Mouse (Mus musculus): ENCODE results near the gene 9230102O04Rik. TPM values are rescaled to one million over a fixed set of nuclear protein-coding genes. Genes with fewer than 3 reads are reported as not detected.

9230102O04Rik gene
- polyA plus RNA-seq, 1 experiment from 2014 or later = 0.79 TPM

DNA sequence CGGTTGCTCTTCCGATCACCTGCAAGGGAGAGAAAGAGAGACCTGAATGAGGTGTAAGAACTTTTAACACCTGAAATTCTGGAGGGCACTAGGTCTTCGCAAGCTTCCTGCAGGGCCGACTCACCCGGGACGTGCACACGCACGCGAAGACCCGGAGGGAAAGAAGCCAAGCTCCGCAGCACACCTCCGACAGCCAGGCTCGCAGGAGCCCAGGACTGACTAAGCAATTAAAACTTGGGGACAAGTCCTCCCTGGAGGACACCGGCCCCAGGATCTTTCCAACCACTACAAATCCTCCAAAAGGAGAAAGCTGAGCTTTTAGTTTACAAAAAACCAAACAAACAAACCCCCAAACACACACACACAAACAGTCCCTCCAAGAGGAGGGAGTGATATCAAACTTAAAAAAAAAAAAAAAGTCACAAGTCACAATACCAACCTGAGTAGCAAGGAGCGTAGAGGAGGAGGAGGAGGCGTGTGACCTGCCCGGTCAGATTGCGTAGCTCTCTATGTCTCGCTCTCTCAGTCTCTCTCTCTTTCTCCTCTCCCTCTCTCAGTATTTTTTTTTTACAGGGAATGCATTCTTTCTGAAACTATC, 11.3 kb downstream of the 9230102O04Rik start:
- Histone ChIP-seq H3K9ac (peak overlapping the region; percentile 75), H3K27me3 (peaks cover 95% of the 10 kb centered on the region), H3K4me1 (peaks cover 59% of the 10 kb centered on the region), H3K36me3 (peaks cover 4% of the 10 kb centered on the region; the same call in 1 of the 2 replicates), H3K27ac (peak overlapping the region; percentile 83), H3K4me3 (peak overlapping the region; percentile 54), H3K4me2 (peak overlapping the region; percentile 90), H3K9me3 (no peaks in the 10 kb centered on the region)
- no peak for ATAC-seq (ENCODE audit: insufficient number of reproducible peaks, insufficient read depth, low FRiP score, low TSS enrichment, low read depth)
- 1% methylated on average over 19 of the region's 19 CpGs for WGBS

DNA sequence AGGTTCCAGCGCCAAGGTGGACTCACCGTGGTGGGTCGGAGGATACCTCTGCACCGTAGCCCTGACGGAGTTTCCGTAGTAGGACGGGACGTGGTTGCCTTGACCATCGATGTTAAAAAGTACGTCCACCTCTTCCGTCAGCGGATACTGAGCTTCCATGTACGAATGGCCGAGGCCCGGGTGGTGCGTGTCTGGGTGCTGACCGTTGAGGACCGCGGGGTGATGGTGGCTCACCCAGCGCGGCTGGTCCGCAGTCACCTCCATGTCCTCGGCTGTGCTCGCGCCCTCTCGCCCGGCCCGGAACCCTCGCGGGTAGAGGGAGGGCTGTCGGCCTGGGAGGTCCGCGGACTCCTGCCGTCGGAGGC, 12.0 kb downstream of the 9230102O04Rik start:
- peaks cover 95% of the 10 kb centered on the region for H3K27me3 ChIP-seq
- peaks cover 59% of the 10 kb centered on the region for H3K4me1 ChIP-seq
- no peaks in the 10 kb centered on the region for H3K9me3 ChIP-seq
- WGBS = under 1% methylated on average over 35 of the region's 35 CpGs
- ATAC-seq (ENCODE audit: insufficient number of reproducible peaks, insufficient read depth, low FRiP score, low TSS enrichment, low read depth) = no peak
- peak overlapping the region; percentile 90 for H3K4me2 ChIP-seq
- H3K36me3 ChIP-seq = peaks cover 4% of the 10 kb centered on the region; the same call in 1 of the 2 replicates
- peak overlapping the region; percentile 83 for H3K27ac ChIP-seq
- peak overlapping the region; percentile 54 for H3K4me3 ChIP-seq
- H3K9ac ChIP-seq = peak overlapping the region; percentile 75

DNA sequence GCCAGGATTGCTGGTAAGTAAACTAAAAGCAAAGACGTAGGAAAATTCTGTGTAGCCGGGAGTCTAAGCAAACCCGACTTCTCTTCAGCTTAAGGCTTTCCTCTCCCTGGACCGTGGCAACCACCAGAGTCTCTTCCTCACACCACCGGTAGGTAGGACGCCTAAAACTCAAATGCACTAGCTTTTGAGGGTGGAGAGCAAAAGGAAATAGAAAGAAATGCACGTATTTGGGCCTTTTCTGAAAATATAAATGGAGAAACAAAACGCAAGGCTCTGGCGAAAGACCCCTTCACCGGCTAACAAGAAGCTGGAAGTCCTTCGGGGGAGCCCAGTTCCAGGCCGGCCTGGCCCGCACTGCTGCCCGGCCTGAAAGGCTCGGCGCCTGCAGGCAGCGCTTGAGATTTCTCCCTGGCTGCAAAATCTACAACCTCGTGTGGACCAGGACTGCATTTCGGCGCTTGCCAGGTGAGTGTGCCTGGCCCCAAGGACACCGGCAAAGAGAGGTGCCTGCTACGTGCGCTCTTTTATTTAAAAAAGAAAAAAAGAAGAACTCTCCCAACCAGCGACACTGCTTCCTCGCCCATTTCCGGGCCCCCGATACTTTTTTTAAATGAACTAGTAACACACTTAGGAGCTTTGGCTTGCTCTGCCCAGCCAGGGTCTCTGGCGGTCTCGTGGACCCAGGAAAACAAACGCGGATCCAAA, 12.6 kb downstream of the 9230102O04Rik start:
- no peak for ATAC-seq (ENCODE audit: insufficient number of reproducible peaks, insufficient read depth, low FRiP score, low TSS enrichment, low read depth)
- peak overlapping the region; percentile 75 for H3K9ac ChIP-seq
- H3K36me3 ChIP-seq = peaks cover 4% of the 10 kb centered on the region; the same call in 1 of the 2 replicates
- peak overlapping the region; percentile 90 for H3K4me2 ChIP-seq
- H3K4me3 ChIP-seq = peak overlapping the region; percentile 54
- 3% methylated on average over 31 of the region's 31 CpGs for WGBS
- peaks cover 58% of the 10 kb centered on the region for H3K4me1 ChIP-seq
- no peaks in the 10 kb centered on the region for H3K9me3 ChIP-seq
- H3K27me3 ChIP-seq = peaks cover 93% of the 10 kb centered on the region
- peak overlapping the region; percentile 83 for H3K27ac ChIP-seq

DNA sequence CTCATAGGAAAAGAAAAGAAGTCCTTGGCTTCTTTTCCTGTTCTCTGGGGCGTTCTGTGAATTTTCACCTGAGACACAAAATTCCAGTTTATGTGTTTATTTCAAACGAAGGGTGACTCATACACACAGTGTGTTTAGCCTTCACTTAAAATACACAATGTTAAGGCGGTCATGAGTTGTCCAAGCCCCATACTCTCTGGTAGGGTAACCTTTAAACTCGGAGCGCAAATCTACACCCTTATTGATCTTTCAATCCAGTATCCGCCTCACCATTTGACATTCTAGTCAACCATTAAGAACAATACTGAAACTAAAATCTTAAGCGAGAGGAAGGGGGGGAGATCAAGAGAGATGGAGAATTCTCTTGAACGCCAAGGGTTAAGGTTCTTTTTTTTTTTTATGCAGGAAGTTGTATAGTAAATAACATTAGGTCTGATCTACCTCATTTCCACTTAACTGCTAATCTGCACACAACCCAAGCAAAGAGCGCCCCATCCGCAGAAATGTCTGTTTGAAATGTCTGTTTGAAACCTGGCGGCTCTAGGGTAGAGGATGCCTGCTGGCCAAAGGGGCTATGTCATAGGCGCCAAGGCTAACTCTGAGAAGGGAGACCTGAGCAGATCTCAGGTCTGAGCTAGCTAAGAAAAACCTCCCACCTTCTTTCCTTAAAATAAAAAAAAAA, 13.5 kb downstream of the 9230102O04Rik start:
- H3K9ac ChIP-seq = peak overlapping the region; percentile 75
- WGBS = 20% methylated on average over 12 of the region's 12 CpGs

DNA sequence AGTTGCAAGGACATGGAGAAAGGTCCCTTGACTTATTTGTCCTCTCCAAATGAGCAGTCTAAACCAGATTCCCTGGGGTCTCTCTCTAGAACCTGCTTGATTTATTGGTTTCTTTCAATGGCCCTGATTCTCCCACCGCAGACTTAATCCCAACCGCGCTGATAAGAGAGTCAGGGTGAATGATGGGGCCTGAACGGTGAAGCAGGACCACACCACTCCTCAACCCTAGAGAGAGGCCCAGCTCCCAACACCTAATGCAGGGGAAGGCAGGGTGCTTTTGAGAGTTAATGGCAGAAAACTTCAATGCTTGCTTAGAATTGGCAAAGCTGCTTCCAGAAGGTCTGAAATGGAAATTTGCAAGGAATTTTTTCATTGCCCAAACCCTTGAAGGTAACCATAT, 14.1 kb downstream of the 9230102O04Rik start:
- ATAC-seq (ENCODE audit: insufficient number of reproducible peaks, insufficient read depth, low FRiP score, low TSS enrichment, low read depth) = no peak
- WGBS = 7% methylated on average over 4 of the region's 4 CpGs
- peak overlapping the region; percentile 54 for H3K4me3 ChIP-seq

More for the DNA sequence above, 13.5 kb downstream of the 9230102O04Rik start:
- H3K36me3 ChIP-seq = peaks cover 7% of the 10 kb centered on the region
- peak overlapping the region; percentile 90 for H3K4me2 ChIP-seq
- H3K4me3 ChIP-seq = peak overlapping the region; percentile 54
- peaks cover 58% of the 10 kb centered on the region for H3K4me1 ChIP-seq
- H3K27me3 ChIP-seq = peaks cover 93% of the 10 kb centered on the region
- no peaks in the 10 kb centered on the region for H3K9me3 ChIP-seq
- no peak for ATAC-seq (ENCODE audit: insufficient number of reproducible peaks, insufficient read depth, low FRiP score, low TSS enrichment, low read depth)
- no peak overlapping the region for H3K27ac ChIP-seq

DNA sequence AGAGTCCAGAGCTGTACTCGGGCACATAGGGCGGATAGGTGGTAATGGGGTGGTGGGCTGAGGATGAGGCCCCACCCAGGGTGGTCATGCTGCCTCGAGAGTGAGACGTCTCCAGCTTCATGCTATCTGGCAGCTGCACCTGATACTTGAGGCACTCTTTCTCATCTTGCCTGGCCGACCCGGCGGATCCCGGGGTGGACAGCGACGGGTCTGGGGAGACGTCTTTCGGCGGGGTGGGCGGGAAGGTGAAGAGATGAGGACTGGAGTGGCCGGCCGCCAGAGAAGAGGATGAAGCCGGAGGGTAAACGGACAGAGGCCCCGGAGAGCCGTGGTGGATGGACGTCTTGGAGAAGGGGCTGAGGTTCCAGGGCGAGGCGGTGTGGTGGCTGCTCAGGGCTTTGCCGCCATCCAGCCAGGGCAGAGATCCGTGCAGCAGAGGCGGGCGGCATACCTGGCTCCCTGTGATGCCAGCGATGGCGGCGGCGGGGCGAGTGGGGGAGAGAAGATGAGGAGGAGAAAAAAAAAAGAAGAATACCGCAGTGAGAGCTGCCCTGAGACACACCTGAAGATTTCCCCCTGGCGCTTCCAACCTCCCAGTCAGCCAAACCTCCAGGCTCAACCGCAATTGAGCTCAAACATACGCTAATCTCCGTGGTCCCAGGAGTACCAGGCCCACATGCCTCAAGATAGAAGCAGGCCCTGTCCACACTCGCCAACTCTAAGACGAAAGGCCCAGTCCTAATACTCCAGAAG, 14.7 kb downstream of the 9230102O04Rik start:
- H3K4me2 ChIP-seq = peak overlapping the region; percentile 90
- peaks cover 7% of the 10 kb centered on the region for H3K36me3 ChIP-seq
- peak overlapping the region; percentile 64 for H3K9ac ChIP-seq
- H3K27me3 ChIP-seq = peaks cover 84% of the 10 kb centered on the region
- H3K27ac ChIP-seq = no peak overlapping the region
- 7% methylated on average over 39 of the region's 39 CpGs for WGBS
- H3K4me3 ChIP-seq = peak overlapping the region; percentile 54
- peaks cover 50% of the 10 kb centered on the region for H3K4me1 ChIP-seq
- ATAC-seq (ENCODE audit: insufficient number of reproducible peaks, insufficient read depth, low FRiP score, low TSS enrichment, low read depth) = no peak
- no peaks in the 10 kb centered on the region for H3K9me3 ChIP-seq

More for the DNA sequence above, 14.1 kb downstream of the 9230102O04Rik start:
- no peaks in the 10 kb centered on the region for H3K9me3 ChIP-seq
- H3K4me2 ChIP-seq = peak overlapping the region; percentile 90
- peaks cover 90% of the 10 kb centered on the region for H3K27me3 ChIP-seq
- peaks cover 7% of the 10 kb centered on the region for H3K36me3 ChIP-seq
- H3K27ac ChIP-seq = no peak overlapping the region
- H3K4me1 ChIP-seq = peaks cover 53% of the 10 kb centered on the region
- H3K9ac ChIP-seq = peak overlapping the region; percentile 64

DNA sequence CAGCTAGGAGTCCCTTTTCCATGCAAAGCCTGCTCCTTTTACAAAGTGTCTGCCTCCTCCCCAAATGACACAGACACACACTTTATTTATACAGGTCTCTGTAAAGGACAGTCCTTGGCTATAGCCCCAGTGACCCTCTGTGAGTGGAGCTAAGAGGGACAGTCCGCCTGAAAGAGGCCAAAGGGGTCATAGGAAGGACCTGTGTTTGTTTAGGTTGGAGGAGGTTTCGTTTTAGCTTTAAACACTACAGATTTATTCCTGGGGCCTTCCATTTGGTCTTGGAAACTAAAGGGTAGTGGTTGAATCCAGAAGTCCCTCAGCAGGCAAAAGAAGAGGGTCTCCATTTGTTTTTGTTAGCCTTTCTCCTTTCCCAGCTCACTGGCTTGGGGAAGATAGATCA, 15.6 kb downstream of the 9230102O04Rik start:
- H3K9ac ChIP-seq = peak overlapping the region; percentile 64; the same call in 1 of the 2 replicates
- no peaks in the 10 kb centered on the region for H3K9me3 ChIP-seq
- H3K4me2 ChIP-seq = peak overlapping the region; percentile 90
- peak overlapping the region; percentile 54 for H3K4me3 ChIP-seq
- peaks cover 7% of the 10 kb centered on the region for H3K36me3 ChIP-seq
- H3K27ac ChIP-seq = no peak overlapping the region
- ATAC-seq (ENCODE audit: insufficient number of reproducible peaks, insufficient read depth, low FRiP score, low TSS enrichment, low read depth) = no peak
- peaks cover 78% of the 10 kb centered on the region for H3K27me3 ChIP-seq
- H3K4me1 ChIP-seq = peaks cover 44% of the 10 kb centered on the region
- 37% methylated on average over 2 of the region's 2 CpGs for WGBS

DNA sequence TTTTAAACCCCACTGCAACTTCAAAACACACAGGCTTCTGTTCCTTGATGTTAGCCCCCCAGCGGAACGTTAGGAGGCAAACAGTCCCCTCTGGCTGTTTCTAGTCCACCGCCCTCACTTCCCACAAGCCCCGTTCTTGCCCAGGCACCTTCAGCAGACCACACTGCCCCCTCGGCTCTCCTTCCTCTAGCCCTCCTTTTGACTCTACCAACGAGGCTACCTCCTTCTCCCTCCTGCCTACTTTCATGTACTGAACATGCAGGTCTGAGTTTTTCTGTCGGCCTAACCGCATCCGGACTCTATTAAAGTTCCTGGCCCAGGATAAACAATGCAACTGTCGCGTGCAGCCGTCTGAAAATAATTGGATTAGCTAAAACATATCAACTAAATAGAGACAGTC, 16.7 kb downstream of the 9230102O04Rik start:
- peak overlapping the region; percentile 54 for H3K4me3 ChIP-seq
- H3K4me2 ChIP-seq = peak overlapping the region; percentile 90
- peaks cover 7% of the 10 kb centered on the region for H3K36me3 ChIP-seq
- H3K27ac ChIP-seq = peak overlapping the region; percentile 22; the same call in 1 of the 2 replicates
- ATAC-seq (ENCODE audit: insufficient number of reproducible peaks, insufficient read depth, low FRiP score, low TSS enrichment, low read depth) = no peak
- H3K27me3 ChIP-seq = peaks cover 67% of the 10 kb centered on the region
- 3% methylated on average over 12 of the region's 12 CpGs for WGBS
- H3K4me1 ChIP-seq = peaks cover 37% of the 10 kb centered on the region
- H3K9me3 ChIP-seq = no peaks in the 10 kb centered on the region
- H3K9ac ChIP-seq = peak overlapping the region; percentile 67

DNA sequence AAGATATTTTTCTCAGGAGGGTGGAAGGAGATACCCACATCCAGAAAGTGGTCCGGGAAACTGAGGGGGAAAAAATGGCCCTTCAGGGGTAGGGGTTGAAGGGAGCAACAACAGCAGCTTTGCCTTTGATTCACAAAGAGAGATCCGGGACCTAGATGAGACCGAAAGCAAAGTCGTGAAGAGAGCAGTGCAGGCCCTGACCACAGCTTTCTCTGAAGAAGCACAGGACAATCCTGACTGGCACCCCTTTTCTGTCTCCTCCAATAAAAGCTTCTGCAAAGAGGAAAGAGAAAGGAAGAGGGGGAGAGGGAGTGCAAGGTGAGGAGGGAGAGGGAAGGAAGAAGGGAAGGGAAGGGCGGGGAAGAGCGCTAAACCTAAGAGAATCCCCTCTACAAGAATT, 17.5 kb downstream of the 9230102O04Rik start:
- Histone ChIP-seq H3K9me3 (no peaks in the 10 kb centered on the region), H3K27ac (no peak overlapping the region; the same call in 1 of the 2 replicates), H3K4me1 (peaks cover 36% of the 10 kb centered on the region), H3K4me2 (peak overlapping the region; percentile 90), H3K9ac (peak overlapping the region; percentile 67), H3K36me3 (peaks cover 7% of the 10 kb centered on the region), H3K4me3 (peak overlapping the region; percentile 54), H3K27me3 (peaks cover 60% of the 10 kb centered on the region)
- 32% methylated on average over 6 of the region's 6 CpGs for WGBS
- ATAC-seq (ENCODE audit: insufficient number of reproducible peaks, insufficient read depth, low FRiP score, low TSS enrichment, low read depth) = no peak

DNA sequence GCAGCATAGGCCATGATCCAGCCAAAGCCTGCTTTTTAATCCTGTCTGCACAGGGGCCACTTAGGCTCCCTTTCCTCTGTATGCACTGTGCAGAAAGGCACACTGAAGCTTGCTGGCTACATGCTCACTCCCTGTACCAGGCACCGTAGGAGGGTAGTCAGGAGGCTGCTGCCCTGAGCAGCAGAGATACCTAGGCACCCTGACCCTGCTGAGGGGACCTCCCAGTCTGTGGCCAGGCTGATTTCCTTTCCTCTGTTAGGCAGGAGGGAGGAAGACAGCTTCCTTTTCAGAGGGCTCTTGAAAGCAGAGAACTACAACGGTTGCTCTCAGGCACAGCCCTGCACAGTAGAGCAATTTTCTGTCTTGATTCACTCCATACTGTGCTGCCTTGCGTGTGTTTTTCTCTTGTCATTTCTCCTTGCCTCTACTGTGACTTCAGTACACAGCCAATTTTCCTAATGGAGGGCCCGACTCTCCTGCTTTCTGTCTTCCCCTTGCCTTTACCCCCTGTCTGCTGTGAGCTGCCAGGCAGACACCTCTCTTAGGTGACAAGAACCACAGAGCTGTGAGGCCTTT, 18.1 kb downstream of the 9230102O04Rik start:
- peaks cover 32% of the 10 kb centered on the region for H3K4me1 ChIP-seq
- ATAC-seq (ENCODE audit: insufficient number of reproducible peaks, insufficient read depth, low FRiP score, low TSS enrichment, low read depth) = no peak
- no peak overlapping the region for H3K27ac ChIP-seq
- H3K4me3 ChIP-seq = peak overlapping the region; percentile 54; the same call in 1 of the 2 replicates
- peaks cover 7% of the 10 kb centered on the region for H3K36me3 ChIP-seq
- peaks cover 55% of the 10 kb centered on the region for H3K27me3 ChIP-seq
- H3K9ac ChIP-seq = peak overlapping the region; percentile 67
- H3K4me2 ChIP-seq = peak overlapping the region; percentile 90
- H3K9me3 ChIP-seq = no peaks in the 10 kb centered on the region
- WGBS = 19% methylated on average over 4 of the region's 4 CpGs

All from embryonic facial prominence, embryonic 13.5 days (tissue).